Mouse (Mus musculus) c-Kit-positive CD71-negative TER-119-negative erythroid progenitor cells, embryonic 14.5 days (primary cell): ENCODE results near the gene Mrvi1.

Experiments
- DNase-seq: peaks from one replicate; pipeline ENCODE4 v3.0.0-alpha.2; 2013; ENCODE audit warnings: low read depth

Gene Mrvi1

DNA sequence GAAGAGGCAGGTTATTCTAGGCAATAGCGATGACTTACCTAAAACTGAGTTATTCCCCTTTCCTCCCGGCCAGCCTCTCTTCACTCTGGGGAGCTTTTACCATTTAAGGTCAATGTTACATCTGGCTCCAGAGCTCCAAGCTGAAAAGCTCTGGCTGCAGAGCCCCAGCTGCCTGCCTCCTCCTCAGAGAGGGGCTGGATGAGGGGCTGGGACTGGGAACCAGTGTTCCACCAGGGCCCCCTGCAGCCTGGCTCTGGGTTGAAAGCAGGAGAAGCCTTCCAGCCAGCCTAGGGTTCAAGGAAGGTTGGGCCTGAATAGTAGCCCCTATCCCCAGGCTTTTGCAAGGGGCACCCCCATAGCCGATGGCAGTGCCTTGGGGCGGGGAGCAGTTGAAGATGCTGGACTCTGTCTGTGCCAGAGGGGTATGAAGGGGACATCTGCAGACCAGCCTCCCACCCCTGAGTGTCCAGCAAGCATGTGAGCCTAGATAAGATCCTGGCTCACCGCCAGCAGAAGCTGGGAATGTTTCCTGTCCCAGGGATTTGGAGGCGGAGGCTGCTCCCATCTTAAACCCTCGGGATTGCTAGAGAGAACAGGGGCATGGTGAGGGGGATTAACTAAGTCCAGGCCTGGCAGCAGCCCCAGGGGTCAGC is at the start of gene Mrvi1:
Gene Mrvi1 (minus strand): TSS at position 409 of the 653 bp plus-strand sequence.
- DNase-seq = no peak

DNA sequence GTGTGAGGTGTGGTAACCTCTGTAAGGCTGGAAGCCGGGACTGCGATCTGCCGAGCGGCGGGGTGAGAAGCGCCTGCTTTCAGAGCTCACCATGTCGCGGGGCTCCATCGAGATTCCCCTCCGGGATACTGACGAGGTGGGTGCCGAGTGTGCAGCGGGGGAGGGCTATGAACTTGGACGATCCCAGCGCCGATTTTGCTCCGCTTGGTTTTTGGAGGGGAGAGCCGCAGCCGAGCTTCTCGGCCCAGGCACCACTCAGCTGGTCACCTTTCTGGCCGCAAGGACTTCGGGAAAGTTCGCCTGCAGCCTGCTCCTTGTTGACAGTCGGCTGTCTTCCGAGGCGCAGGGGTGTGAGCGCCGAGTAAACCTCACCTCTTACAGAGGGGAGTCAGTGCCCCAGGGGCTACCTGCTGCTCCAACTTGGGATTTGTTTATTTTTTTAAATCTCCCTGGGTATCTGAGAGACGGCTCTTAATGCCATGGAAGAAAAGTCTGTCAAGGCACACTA is 46.8 kb upstream of the Mrvi1 start:
- no peak for DNase-seq

DNA sequence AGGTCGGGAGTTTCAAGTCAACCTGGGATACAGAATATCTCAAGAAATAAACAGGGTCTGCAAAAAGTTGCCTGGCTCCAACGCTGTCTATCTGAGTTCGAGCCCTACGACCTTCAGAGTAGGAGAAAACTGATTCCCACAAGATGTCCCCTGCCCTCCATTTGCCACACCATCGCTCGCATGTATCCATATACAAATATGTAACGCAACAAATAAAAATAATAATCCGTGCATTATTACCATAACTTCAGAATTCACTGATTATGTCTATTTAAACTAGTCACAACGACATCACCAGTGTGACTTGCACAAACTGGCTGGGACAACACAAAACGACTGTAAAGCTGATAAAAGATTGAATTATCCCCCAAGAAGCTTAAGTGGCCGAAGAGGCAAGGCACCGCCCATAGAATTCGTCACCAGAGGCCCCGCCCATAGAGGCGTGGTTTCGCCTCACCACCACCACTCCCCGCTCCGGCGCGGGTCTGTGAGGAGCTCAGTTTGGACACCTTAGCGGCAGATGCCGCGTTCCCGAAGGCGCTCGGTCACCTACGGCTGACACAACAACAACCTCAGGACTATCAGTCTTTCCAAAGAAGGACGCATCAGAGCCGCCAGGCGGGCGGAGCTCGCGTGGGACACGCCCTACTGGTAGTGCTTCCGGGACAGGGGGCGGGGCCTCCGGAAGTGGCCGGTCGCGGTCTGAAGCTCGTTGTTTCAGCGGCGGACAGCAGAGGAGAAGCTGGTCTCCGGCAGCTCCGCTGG is 46.2 kb upstream of the Mrvi1 start, which contains the start of gene Ctr9:
Gene Ctr9 (plus strand): TSS at position 671 of the 765 bp plus-strand sequence.
- DNase-seq = peak; percentile 85

DNA sequence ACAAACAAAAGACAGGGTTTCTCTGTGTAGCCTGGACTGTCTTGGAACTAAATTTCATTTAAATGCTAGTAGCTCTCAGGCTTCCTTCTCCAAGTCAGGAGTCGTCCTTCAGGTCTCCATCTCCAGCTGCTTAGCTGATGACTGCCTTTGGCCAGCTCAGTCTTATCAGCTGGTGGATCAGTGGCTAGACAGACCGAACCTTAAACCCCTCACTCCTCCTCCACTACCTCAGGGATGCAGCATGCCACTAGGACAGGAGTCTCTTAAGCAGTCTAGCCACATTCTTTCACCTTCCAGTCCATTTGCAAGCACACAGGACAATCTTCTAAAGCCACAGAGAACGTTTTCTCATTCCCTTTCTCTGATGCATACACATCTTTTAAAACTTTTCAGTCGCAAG is 42.7 kb upstream of the Mrvi1 start:
- DNase-seq = no peak

DNA sequence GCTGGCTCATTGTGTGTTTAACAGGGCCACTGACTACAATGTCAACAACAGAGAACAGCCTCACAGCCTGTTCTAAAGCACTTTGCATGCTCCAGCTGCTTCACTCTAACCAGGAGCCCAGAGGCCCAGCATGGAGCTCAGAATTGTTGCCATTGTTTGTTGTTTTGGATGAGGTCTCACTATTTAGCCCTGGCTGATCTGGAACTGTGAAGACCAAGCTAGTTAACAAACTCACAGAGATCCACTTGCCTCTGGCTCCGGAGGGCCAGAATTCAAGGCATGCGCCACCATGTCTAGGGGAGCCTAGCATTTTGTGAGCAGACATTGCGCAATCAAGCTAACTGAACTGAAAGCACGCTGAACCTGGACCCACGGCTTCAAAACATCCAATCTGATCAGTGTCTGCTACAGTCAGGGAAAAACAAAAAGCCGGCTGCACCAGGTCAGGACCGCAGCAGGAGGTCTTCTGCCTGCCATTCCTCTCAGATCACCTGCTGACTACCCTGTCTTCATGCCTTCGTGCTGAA is 41.9 kb upstream of the Mrvi1 start:
- DNase-seq = no peak

DNA sequence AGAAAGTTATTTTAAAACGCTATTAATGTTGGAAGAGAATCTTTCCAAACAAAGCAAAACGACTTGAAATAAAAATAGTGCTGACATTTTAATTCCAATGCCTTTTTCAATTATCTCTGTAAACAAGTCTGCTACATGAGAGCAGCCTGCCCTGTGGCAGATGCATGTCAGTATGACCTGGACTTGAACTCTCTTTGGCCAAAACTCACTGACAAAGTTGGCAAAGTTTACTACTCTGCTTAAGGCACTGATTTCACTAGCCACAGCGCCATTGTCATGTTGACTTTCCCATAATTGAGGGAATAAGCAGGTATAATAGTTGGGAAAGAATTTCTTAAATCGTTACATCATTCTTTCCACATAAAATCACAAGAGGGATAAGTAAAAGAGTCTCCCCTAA is 38.6 kb upstream of the Mrvi1 start:
- no peak for DNase-seq

DNA sequence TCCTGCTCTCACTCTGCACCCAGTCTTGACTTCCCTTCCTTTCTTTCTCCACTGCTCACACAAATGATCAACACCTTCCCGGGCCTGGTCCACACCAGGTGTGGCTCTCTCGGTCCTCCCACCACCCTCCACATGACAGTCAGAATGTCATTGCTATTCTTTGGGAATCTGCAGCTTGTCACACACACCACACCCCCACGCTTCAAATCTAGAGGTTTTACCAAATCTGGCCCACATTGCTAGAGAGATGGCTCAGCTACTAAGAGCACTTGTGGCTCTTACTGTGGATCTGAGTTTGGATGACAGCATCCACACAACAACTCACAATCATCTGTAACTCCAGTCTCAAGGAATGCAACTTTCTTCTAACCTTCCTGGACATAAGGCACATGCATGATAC is 34.7 kb upstream of the Mrvi1 start:
- DNase-seq = no peak

DNA sequence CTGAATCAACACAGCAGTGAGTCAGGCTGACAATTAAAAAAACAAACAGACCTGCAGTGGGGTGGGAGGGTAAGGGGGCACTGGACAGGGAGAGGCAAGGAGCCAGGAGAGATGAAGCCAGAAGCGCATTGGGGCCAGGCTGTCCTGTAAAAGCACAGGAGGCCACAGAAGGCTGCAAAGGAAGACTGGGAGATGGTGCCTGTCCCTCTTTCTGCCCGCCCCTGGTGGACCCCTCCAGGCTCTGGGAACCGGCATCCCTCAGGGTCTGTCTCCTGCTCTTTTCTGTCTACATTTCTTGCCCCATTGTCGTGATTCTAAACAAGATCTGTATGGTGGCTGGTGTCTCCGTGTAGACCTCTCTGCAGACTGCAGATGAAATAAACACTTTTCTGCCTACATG is 33.5 kb upstream of the Mrvi1 start:
- DNase-seq = no peak

DNA sequence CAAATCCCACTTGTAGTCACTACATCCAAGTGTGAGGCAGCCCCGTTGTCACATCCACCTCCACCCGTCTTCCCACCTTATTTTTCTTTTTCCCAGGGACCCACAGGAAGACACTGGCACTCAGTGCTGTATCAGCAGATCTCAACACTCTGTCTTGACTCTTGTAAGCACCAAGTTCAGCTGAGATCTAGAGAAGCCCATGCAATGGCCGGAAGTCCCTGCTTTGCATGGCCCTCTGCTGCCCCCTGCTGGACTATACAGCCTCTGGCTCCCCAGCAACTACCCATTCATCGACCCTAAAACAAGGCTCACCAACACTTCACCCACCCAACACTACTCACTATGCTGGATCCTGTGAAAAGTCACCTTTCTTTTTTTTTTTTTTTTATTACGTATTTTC is 32.6 kb upstream of the Mrvi1 start:
- DNase-seq = peak; percentile 89

DNA sequence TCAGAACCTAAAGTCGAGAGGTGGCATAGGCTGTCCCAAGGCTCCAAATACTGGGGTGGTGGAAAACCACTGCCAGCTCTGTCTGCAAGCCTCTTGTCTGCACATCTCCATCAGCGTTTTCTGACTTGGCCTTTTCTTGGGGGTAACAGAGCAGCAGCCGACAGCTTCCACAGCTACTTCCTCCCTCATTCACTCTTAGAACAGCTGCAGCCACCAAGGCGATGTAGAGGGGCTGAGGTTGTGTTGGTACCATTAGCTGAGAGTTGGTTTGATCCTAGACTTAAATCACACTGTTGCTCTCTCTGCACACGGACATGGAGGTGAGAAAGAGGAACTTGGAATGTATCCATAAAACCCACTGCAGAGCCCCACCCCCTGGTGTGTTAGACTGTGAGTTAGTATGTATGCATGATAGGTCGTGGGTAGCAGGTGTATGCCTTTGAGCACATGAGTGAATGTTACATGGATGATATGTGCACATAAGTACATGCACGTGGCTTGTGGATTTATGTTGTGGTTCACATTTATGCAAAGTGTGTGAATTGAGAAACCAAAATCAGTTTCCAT is 31.9 kb upstream of the Mrvi1 start:
- no peak for DNase-seq

DNA sequence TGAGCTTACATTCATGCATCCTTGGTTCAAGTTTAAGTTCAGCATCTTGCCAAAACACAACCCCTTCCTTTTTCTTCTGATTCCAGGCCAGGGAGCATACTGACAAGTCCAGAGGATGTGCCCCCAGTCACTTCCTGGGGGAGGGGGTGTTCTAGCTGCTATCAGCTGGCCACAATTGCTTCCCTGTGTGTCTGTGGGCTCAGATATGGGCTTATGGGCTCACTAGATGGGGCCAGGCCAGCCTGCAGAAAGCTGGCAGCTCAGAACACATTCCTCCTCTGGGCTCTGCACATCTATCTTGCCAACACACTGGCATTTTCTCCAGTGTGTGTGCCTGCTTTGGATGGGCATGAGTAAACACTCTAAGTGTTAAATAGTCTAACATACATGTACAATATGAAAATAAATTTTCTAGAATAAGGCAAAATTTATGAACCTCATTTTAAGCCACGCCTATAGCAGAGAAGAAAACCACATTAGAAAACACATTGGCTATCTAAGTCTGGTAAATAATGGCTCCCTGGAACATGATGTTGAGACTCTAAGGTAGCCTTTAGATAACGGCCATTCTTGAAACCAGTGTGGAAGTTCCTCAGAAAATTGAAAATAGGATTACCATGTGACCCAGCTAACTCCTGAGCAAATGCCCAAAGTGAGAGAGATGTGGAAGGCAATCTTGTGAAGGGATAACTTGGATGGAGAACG is 22.0 kb upstream of the Mrvi1 start:
- no peak for DNase-seq

DNA sequence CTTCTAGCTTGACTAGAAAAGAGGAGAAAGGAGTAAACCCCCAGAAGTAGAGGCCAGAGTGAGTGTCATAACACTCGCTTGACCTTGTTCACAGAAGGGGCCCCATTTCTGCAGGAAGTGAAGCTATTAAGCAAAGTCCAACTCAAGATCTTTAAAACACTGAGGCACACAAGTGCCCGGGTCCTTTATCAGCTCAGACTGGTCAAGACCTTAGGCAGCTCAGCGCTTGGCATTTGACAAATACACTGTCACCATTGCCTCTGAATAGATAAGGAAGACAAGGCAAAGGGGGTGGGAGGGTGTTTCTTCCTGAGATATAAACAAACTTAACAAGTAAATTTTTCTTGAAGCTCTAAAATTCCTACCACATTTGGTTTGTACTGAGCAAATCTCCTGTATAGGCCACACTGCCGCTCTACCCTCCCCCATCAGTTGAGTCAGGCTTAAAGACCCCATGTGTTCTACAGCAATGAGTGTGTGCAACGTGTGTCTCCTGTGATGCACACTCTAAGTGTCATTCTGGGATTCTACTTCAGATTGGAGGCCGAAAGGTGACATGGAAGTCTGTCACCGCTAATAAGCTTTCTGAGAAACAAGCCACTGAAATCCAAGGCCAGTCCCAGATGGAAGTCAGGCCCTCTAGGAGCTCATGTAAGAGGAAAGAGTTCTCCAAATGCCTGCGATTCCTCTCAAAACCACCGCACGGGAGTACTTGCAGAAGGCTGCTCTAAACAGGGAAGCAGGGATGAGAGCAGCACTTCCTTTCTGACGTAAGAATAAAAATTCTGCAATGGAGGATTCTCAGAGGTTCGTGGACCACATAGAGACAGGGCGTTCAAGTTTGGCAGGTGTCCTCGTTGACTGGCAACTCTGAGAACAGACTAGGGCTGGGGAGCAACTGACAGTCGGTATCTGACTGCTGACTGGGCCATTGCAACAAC is 16.9 kb upstream of the Mrvi1 start:
- DNase-seq = no peak

DNA sequence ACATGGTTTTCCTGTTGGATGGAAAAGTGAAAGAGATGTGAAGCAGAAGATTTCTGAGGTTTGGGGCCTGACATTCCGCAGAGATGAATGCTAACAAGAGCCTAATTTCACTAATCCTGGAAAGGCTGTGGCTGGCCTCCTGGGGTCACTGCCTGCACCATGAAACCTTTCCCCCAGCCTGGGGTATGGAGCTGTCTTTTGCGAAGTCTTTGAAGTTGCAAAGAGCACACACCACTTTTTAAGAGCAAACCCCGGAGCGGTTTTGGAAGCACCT is 8.9 kb upstream of the Mrvi1 start:
- no peak for DNase-seq

DNA sequence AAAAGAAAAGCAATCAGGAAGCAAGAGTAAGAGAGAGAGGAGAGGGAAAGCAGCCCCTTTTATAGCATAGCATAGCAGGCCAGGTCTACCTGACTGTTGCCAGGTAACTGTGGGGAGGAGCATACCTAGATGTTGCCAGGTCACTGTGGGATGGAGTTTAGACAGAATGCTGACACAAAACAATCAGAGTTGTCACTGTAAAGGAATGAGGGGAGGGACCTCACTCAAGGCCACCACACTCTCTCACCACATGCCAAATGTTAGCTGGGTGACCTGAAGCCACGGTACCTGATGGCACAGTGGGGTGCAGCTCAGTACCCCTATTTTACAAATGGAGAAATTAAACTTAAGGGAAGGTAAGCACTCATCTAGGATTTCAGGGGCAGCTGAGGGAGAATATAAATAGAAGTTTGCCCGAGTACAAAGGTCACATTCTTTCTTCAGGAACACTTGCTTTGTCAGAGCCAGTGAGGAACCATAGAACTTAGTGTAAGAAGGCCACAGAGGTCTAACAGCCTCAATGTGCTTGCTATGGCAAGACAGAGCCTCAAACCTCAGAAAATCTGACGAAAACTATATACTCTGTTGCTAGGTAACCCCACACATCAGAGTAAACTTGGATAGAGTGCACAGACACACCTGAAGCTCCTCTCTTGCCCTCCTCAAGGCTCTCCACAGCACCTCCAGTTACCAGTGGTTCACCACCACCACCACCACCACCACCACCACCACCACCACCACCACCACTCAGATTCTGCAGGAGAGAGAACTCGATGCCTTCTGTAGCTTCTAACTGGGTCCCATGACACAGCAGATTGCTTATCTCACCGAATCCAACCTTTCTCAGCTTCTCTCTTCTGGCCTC is 8.3 kb upstream of the Mrvi1 start:
- DNase-seq = no peak

DNA sequence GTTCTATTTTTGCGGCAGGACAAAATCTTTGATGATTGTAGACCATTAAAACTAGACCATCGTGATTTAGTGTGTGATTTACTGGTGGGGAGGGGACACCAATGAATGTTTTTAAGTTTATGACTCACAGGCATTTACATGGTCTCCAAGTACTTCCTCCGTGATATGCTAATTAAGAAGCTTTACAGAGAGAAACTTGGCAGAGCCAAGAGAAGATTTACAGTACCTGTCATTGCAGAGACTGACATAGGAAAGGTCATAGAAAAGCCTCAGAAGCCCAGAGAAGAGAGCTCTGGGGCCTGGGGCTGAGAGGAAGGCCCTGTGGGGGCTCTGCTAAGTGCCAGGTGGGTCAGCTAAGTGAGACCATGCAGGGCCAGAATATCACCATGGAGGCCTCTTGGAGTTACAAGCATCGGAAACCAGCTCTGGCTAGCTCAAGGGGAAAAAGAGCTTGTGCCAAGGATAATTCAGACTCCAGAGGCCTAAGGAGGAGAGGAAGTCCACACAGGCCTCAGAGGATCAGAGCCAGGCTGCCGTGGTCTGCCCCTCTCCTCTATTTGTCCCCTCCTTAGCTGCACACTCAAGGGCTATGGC is 7.1 kb upstream of the Mrvi1 start:
- no peak for DNase-seq

DNA sequence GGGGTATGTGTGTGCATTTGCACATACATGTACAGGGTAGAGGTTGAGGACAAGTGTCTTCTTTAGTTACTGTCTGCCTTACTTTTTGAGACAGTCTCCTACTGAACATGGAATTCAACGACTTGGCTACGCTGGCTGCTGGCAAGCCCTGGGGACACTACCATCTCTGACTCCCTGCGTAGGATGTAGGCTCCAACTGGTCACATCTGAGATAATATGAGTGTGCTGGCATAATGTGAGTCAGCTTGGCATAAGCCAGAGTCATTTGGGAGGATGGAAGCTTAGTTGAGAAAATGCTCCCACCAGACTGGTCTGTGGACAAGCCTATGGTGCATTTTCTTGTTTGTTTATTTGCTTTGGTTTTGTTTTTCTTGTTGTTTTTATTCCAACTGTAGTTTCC is 5.8 kb upstream of the Mrvi1 start:
- DNase-seq = no peak

DNA sequence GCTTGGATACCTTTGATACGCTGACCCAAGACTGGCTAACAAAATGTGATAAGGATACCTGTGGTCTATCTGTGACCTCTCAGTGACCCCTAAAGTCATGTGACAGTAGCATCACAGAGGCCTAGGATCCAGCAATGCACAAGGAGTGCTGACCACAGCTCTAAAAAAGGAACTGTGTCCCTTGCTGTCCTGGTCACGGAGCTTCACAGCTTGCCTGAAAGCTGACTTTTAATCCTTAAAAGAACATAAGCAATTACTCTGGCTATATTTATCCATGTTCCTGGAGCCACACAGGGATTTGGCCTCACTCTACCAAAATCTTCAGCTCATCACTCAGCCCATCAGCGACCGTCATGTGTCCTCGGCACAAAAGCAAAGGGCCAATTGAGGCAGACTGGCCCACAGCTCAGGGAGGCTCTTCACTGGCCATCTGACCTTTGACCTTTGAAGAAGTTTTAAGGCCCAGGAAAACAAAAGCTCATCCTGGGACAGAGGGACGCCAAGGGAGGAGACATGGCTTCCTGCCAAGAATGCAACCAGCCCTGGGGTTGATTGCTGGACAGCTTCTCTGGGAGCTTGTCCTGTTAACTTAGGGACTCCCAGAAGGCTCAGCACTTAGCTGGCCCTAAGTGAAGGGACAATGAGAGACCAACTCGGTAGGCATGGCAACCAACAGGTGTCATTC is 3.5 kb upstream of the Mrvi1 start:
- DNase-seq = no peak

DNA sequence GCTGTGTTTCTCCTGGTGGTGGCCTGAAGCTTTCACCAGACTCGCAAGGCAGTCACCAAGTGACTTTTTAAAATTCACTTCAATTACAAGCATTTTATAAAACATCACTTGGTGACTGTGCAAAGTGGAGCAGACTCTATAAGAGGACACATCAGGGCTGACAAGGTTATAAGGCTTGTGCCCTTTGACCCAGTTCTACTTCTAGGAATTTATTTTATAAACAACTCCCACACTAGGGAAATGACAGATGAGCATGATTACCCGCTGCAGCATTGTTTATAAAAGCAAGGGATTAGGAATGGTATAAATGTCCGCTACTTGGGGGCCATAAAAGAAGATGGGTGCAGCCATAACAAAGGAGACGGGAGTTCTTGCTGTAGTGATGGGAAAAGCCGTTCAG is 1.4 kb upstream of the Mrvi1 start:
- DNase-seq = no peak

DNA sequence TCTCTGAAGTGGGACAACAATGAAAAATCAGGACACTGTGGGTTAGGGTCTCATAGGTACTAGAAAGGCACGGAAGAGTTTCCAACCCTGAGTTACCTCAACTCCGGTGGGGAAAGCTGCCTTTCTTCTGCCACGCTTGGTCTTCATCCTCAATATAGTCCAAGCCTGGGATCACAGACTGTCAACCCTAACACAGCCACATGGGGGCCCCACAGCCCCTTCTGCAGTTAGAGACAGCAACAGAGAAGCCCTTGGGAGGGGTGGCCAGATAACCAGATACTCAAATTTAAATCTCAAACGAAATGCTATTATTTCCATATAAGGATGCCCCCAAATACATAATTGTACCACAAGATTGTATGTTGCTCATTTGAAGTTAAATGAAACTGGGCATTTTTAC is 503 bp upstream of the Mrvi1 start:
- no peak for DNase-seq

DNA sequence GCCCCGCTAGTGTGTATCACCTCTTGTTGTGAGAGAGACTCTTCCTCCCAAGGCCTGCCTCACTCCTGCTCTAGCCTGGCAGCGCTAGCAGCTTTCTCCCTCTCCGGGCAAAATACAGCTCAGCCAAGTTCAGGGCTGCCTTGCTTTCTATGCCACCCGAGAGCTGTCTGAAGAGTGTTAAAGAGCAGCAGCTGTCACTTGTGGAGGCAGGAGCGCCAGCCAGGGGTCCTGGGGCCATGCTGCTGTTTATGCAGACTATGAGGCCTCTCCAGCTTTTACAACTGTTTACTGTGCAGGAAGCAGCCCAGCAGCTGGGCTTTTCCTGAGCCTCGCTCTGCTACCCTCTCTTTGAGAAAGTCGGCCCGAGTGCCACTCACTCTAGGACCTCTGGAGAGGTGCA is 1.2 kb downstream of the Mrvi1 start:
- no peak for DNase-seq
